Comparison of ENCODE assay signal across 8 mouse cellular contexts in genomic region chr1:127238871-127239314, GRCm38 (mm10). TPM values are rescaled to one million over a fixed set of nuclear protein-coding genes. Genes with fewer than 3 reads are reported as not detected.
DNase-seq lines count a peak whose midpoint lies in the region; ATAC-seq and TF ChIP-seq lines count a peak whose summit lies in the region.

No protein-coding gene starts in this region.

- no peak overlapping the region for H3K4me2 ChIP-seq in kidney, embryonic 16.5 days (replicated peaks; ENCODE audit: low read depth, low read length)
- H3K4me2 ChIP-seq in hindbrain, embryonic 12.5 days (replicated peaks) = no peak overlapping the region
- no peak overlapping the region for H3K4me2 ChIP-seq in midbrain, postnatal 0 days (ENCODE audit: low read depth, low read length, poor library complexity, severe bottlenecking)

- no peaks in the 10 kb centered on the region for H3K9me3 ChIP-seq in kidney, embryonic 16.5 days (ENCODE audit: low read length)
- H3K9me3 ChIP-seq in hindbrain, embryonic 12.5 days (replicated peaks) = no peaks in the 10 kb centered on the region
- H3K9me3 ChIP-seq in midbrain, postnatal 0 days (ENCODE audit: low read length) = no peaks in the 10 kb centered on the region

- peak; percentile 41 for TF ChIP-seq CTCF in kidney, adult 2 months (conservative IDR thresholded peaks at IDR 0.05; ENCODE audit: insufficient read depth, insufficient read length, low read depth, low read length)
- peak; percentile 56 for TF ChIP-seq CTCF in midbrain, postnatal 0 days (IDR thresholded peaks at IDR 0.05)

- peaks cover 3% of the 10 kb centered on the region; the same call in 1 of the 2 replicates for H3K4me1 ChIP-seq in kidney, adult 2 months (ENCODE audit: control insufficient read depth, insufficient read depth, low read length)
- H3K4me1 ChIP-seq in kidney, embryonic 16.5 days (ENCODE audit: insufficient read depth, low read length) = peaks cover 27% of the 10 kb centered on the region; the same call in 1 of the 2 replicates
- peaks cover 18% of the 10 kb centered on the region for H3K4me1 ChIP-seq in hindbrain, embryonic 12.5 days
- no peaks in the 10 kb centered on the region; the same call in 1 of the 2 replicates for H3K4me1 ChIP-seq in midbrain, postnatal 0 days (ENCODE audit: insufficient read depth, low read length)

- WGBS in kidney, adult 2 months = 69% methylated on average over 6 of the region's 6 CpGs
- 63% methylated on average over 6 of the region's 6 CpGs for WGBS in kidney, embryonic 16.5 days
- 38% methylated on average over 6 of the region's 6 CpGs for WGBS in hindbrain, embryonic 12.5 days
- WGBS in midbrain, postnatal 0 days = 27% methylated on average over 6 of the region's 6 CpGs

- no peak for DNase-seq in kidney, adult 2 months
- peak; percentile 87 for DNase-seq in R1 (ENCODE audit: low read depth, low spot score)
- no peak for DNase-seq in midbrain, postnatal 0 days (ENCODE audit: low spot score)
- DNase-seq in left cerebral cortex, adult 18-20 months (ENCODE audit: low spot score in 2 of 2) = no peak
- no peak for DNase-seq in right cerebral cortex, adult 18-20 months
- no peak for DNase-seq in gastrocnemius, adult 8-10 months (ENCODE audit: low spot score in 2 of 2)

- H3K4me3 ChIP-seq in kidney, adult 2 months (ENCODE audit: insufficient read depth, low read depth, low read length) = no peak overlapping the region
- H3K4me3 ChIP-seq in kidney, embryonic 16.5 days (ENCODE audit: low read length) = no peak overlapping the region
- no peak overlapping the region for H3K4me3 ChIP-seq in hindbrain, embryonic 12.5 days
- no peak overlapping the region for H3K4me3 ChIP-seq in midbrain, postnatal 0 days (ENCODE audit: low read depth, low read length)

- H3K36me3 ChIP-seq in kidney, adult 2 months (ENCODE audit: control insufficient read depth, insufficient read depth, low read length) = no peaks in the 10 kb centered on the region
- H3K36me3 ChIP-seq in kidney, embryonic 16.5 days (ENCODE audit: insufficient read depth, low read length) = no peaks in the 10 kb centered on the region
- H3K36me3 ChIP-seq in hindbrain, embryonic 12.5 days = no peaks in the 10 kb centered on the region
- H3K36me3 ChIP-seq in midbrain, postnatal 0 days (ENCODE audit: insufficient read depth, low read length) = no peaks in the 10 kb centered on the region

- H3K9ac ChIP-seq in kidney, embryonic 16.5 days (replicated peaks; ENCODE audit: low read length) = no peak overlapping the region
- H3K9ac ChIP-seq in hindbrain, embryonic 12.5 days = no peak overlapping the region
- H3K9ac ChIP-seq in midbrain, postnatal 0 days (replicated peaks; ENCODE audit: low read length, poor library complexity, severe bottlenecking) = no peak overlapping the region

- no peak for ATAC-seq in kidney, embryonic 16.5 days (ENCODE audit: low FRiP score, low TSS enrichment)
- peak; percentile 61 for ATAC-seq in hindbrain, embryonic 12.5 days (ENCODE audit: low FRiP score)
- no peak for ATAC-seq in midbrain, postnatal 0 days (ENCODE audit: low FRiP score)

- H3K27ac ChIP-seq in kidney, adult 2 months (ENCODE audit: insufficient read depth, low read depth, low read length) = no peak overlapping the region
- H3K27ac ChIP-seq in kidney, embryonic 16.5 days (ENCODE audit: low read length) = no peak overlapping the region
- peak overlapping the region; percentile 19; the same call in 1 of the 2 replicates for H3K27ac ChIP-seq in hindbrain, embryonic 12.5 days
- H3K27ac ChIP-seq in midbrain, postnatal 0 days (ENCODE audit: low read depth, low read length) = no peak overlapping the region

- TF ChIP-seq POLR2A in kidney, adult 2 months (IDR thresholded peaks at IDR 0.05; ENCODE audit: low read depth, low read length) = no peak

- H3K27me3 ChIP-seq in kidney, adult 2 months (replicated peaks; ENCODE audit: control insufficient read depth, insufficient read depth, low read length) = no peaks in the 10 kb centered on the region
- H3K27me3 ChIP-seq in kidney, embryonic 16.5 days (ENCODE audit: insufficient read depth, low read length) = no peaks in the 10 kb centered on the region
- no peaks in the 10 kb centered on the region for H3K27me3 ChIP-seq in hindbrain, embryonic 12.5 days
- no peaks in the 10 kb centered on the region for H3K27me3 ChIP-seq in midbrain, postnatal 0 days (ENCODE audit: insufficient read depth, low read length)

RNA-seq across cellular contexts. Expression of gene Mgat5, which starts 34.1 kb away (rescaled TPM):
- polyA plus RNA-seq in kidney, adult 2 months (2012; rRNA removed) = 12.0 and 13.1 TPM in 2 replicates
- polyA plus RNA-seq in kidney, embryonic 16.5 days (2015; fragmentation: Nextera tagmentation; extraction: Ambion mirVana) = 8.1 and 9.7 TPM in 2 replicates
- polyA plus RNA-seq in hindbrain, embryonic 12.5 days (2016; fragmentation: Nextera tagmentation; extraction: Ambion mirVana) = 10.3 and 10.7 TPM in 2 replicates
- 56.5 and 56.6 TPM in 2 replicates for total RNA-seq in midbrain, postnatal 0 days (2014; rRNA removed)
- 11.2 and 13.0 TPM in 2 replicates for polyA plus RNA-seq in midbrain, postnatal 0 days (2015; fragmentation: Nextera tagmentation; extraction: Ambion mirVana)
- total RNA-seq in left cerebral cortex, adult 18-20 months (2021) = 10 to 100 TPM; 70.4 to 74.1 TPM
- total RNA-seq in gastrocnemius, adult 8-10 months (2022) = under 1 TPM; 0.44 to 0.99 (median 0.85) TPM
